Mouse (Mus musculus): ENCODE measurements around the gene Spon1. TPM values are rescaled to one million over a fixed set of nuclear protein-coding genes. Genes with fewer than 3 reads are reported as not detected.

The Spon1 gene
- polyA plus RNA-seq, 1 experiment, result 0.65 TPM

DNA sequence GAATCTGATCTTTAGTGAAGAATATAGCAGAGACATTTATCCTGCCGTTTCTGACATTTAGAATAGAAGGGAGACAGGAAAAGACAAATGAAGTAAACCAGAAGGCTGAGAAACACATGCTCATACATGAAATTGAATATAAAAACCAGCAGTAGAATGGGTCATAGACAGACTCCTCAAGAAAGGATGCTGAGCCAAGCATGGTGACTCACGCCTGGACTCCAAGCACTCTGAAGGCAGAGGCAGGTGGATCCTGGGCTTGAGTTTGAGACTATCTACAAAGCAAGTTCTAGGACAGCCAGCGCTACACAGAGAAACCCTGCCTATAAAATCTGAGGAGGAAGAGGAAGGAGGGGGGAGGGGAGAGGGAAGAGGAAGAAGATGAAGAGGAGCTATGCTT lies 324.4 kb downstream of the Spon1 start:
- Histone ChIP-seq H3K4me1 (ENCODE audit: control insufficient read depth, insufficient read depth, low read length) (no peaks in the 10 kb centered on the region; the same call in 1 of the 2 replicates), H3K4me3 (replicated peaks; ENCODE audit: control insufficient read depth, low read depth, low read length) (no peak overlapping the region), H3K27ac (ENCODE audit: control insufficient read depth, insufficient read depth, low read depth, low read length, poor library complexity) (no peak overlapping the region)
- TF ChIP-seq POLR2A (IDR thresholded peaks at IDR 0.05; ENCODE audit: borderline replicate concordance, control insufficient read depth, low read depth, low read length), result no peak
- no peak for TF ChIP-seq CTCF (IDR thresholded peaks at IDR 0.05; ENCODE audit: control insufficient read depth, insufficient read depth, low read length)
- WGBS, result 74% methylated on average over 3 of the region's 3 CpGs

DNA sequence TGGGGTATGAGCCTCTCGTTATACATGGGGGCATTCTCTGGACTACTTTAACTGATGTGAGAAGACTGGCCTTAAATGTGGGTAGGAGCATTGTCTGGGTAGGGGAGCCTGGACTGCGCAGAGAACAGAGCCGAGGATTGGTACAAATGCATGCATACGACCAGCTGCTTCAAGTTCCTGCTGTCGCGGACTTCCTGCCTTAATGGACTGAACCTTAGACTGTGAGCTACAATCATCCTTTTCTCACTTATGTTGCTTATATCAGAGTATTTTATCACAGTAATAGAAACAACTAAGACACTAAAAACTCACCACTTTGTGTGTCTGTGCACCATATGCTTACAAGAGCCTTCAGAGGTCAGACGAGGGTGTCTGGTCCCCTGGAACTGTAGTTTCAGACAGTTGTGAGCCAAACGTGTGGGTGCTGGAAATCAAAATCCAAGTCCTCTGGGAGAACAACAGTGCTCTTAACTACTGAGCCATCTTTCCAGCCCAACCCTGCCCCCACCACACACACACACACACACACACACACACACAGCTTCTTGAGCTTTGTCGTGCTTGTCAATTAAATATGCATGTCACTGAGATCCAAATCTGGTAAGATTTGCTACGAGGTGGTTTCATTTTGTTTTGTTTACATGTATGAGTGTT lies 325.2 kb downstream of the Spon1 start:
- Histone ChIP-seq H3K4me3 (replicated peaks; ENCODE audit: control insufficient read depth, low read depth, low read length) (no peak overlapping the region), H3K4me1 (ENCODE audit: control insufficient read depth, insufficient read depth, low read length) (no peaks in the 10 kb centered on the region; the same call in 1 of the 2 replicates), H3K27ac (ENCODE audit: control insufficient read depth, insufficient read depth, low read depth, low read length, poor library complexity) (no peak overlapping the region)
- TF ChIP-seq CTCF (IDR thresholded peaks at IDR 0.05; ENCODE audit: control insufficient read depth, insufficient read depth, low read length) (no peak), POLR2A (IDR thresholded peaks at IDR 0.05; ENCODE audit: borderline replicate concordance, control insufficient read depth, low read depth, low read length) (no peak)
- WGBS, result 71% methylated on average over 10 of the region's 10 CpGs
